8 mouse cellular contexts compared by ENCODE assay signal in genomic region chr10:80211547-80212103, GRCm38 (mm10). TPM values are rescaled to one million over a fixed set of nuclear protein-coding genes. Genes with fewer than 3 reads are reported as not detected.
DNase-seq lines count a peak whose midpoint lies in the region; ATAC-seq and TF ChIP-seq lines count a peak whose summit lies in the region.
"Not testable (repeated sequence)": the region's sequence is repeated elsewhere in the genome, so short reads cannot be mapped to it uniquely, and the experiment has no call there.
"Had no signal": no experiment of that assay in that cellular context is flagged by ENCODE, and none has a peak within 500 bp of the region (broad histone marks: within the 10 kb centered on the region; RNA-seq: fewer than 3 reads in every experiment).

No protein-coding gene starts in this region.

- not testable (repeated sequence) for H3K4me2 ChIP-seq in midbrain, embryonic 11.5 days

- WGBS in midbrain, embryonic 11.5 days = 72% methylated on average over 7 of the region's 7 CpGs

- not testable (repeated sequence) for H3K27ac ChIP-seq in MEL (ENCODE audit: control insufficient read depth, low read depth, low read length); midbrain, embryonic 11.5 days (ENCODE audit: low read depth, low read length)

- ATAC-seq in CD4-positive, CD25-positive, alpha-beta regulatory T cell, adult 4 months = peak; percentile 47
- peak; percentile 45 to 53; a peak in 3 of 4 replicates for ATAC-seq in hematopoietic stem cell, adult 5-6 weeks (replicated peaks in 1 of 2; ENCODE audit: insufficient read depth in 1 of 2, low FRiP score in 2 of 2, low TSS enrichment in 1 of 2, low read depth in 1 of 2, poor library complexity in 2 of 2, severe bottlenecking in 2 of 2)
- ATAC-seq in midbrain, embryonic 11.5 days (ENCODE audit: low FRiP score) = not testable (repeated sequence)

- H3K9me3 ChIP-seq in MEL (replicated peaks; ENCODE audit: insufficient read depth, low read length); midbrain, embryonic 11.5 days (ENCODE audit: control insufficient read depth, low read length): not testable (repeated sequence)

- H3K27me3 ChIP-seq in MEL (ENCODE audit: control insufficient read depth in 1 of 2, insufficient read depth in 2 of 2, low read length in 2 of 2); midbrain, embryonic 11.5 days (ENCODE audit: control insufficient read depth, insufficient read depth, low read length): not testable (repeated sequence)

- H3K4me3 ChIP-seq in MEL (ENCODE audit: control insufficient read depth in 1 of 2, insufficient read depth in 1 of 2, low read depth in 2 of 2, low read length in 2 of 2); midbrain, embryonic 11.5 days (ENCODE audit: low read depth, low read length): not testable (repeated sequence)

- not testable (repeated sequence) for H3K9ac ChIP-seq in MEL (ENCODE audit: control insufficient read depth, low read depth, low read length, poor library complexity, severe bottlenecking); midbrain, embryonic 11.5 days (ENCODE audit: low read length)

- not testable (repeated sequence) for TF ChIP-seq EP300 in MEL (IDR thresholded peaks at IDR 0.05; ENCODE audit: low read depth in 1 of 2, low read length in 2 of 2)

- TF ChIP-seq CTCF in MEL (IDR thresholded peaks at IDR 0.05 in 2 of 3, conservative IDR thresholded peaks at IDR 0.05 in 1 of 3; ENCODE audit: control insufficient read depth in 1 of 3, insufficient read depth in 1 of 3, low read depth in 2 of 3, low read length in 3 of 3, poor library complexity in 1 of 3, severe bottlenecking in 1 of 3) = not testable (repeated sequence)

- not testable (repeated sequence) for H3K36me3 ChIP-seq in MEL (ENCODE audit: control insufficient read depth in 1 of 2, insufficient read depth in 2 of 2, low read length in 2 of 2); midbrain, embryonic 11.5 days (ENCODE audit: control insufficient read depth, insufficient read depth, low read length)

- TF ChIP-seq RAD21 in MEL (IDR thresholded peaks at IDR 0.05; ENCODE audit: low read depth, low read length) = not testable (repeated sequence)

- not testable (repeated sequence) for TF ChIP-seq POLR2A in MEL (IDR thresholded peaks at IDR 0.05; ENCODE audit: control insufficient read depth in 1 of 2, insufficient read depth in 1 of 2, low read depth in 1 of 2, low read length in 2 of 2, poor library complexity in 1 of 2)

- peak; percentile 57 for DNase-seq in CD4-positive helper T cell, adult 2 months (ENCODE audit: low read depth, low spot score)
- not testable (repeated sequence) for DNase-seq in MEL (ENCODE audit: low read depth, low spot score)
- peak; percentile 76 for DNase-seq in midbrain, embryonic 11.5 days (ENCODE audit: low spot score, missing footprints)
- peak; percentile 19 for DNase-seq in thymus, postnatal 0 days (ENCODE audit: low spot score)

- not testable (repeated sequence) for H3K79me2 ChIP-seq in MEL (ENCODE audit: control insufficient read depth, insufficient read depth, low read length, poor library complexity)

- not testable (repeated sequence) for H3K4me1 ChIP-seq in MEL (ENCODE audit: control insufficient read depth in 1 of 2, insufficient read depth in 2 of 2, low read length in 2 of 2)
- peaks cover 38% of the 10 kb centered on the region for H3K4me1 ChIP-seq in midbrain, embryonic 11.5 days (ENCODE audit: control insufficient read depth, insufficient read depth, low read length)

TF ChIP-seq in MEL, 35 proteins besides CTCF, POLR2A, EP300 and RAD21:
- TF ChIP-seq ZNF384 (IDR thresholded peaks at IDR 0.05; ENCODE audit: low read depth, low read length) = peak; percentile 73

RNA-seq across cellular contexts. Expression of gene Mum1, which starts 14.6 kb away (rescaled TPM):
- polyA plus RNA-seq in CD4-positive, CD25-positive, alpha-beta regulatory T cell, adult 4 months (2017; shearing (Covaris generic)) = 10 to 100 TPM; 73.3 to 96.9 TPM
- total RNA-seq in MEL (2012; rRNA removed) = 34.8 and 35.3 TPM in 2 replicates
- 10 to 100 TPM; 34.0 to 55.2 TPM for polyA plus RNA-seq in MEL (2012; ENCODE audit: insufficient read depth in 1 of 2, insufficient read length in 2 of 2, low read depth in 1 of 2, low replicate concordance in 2 of 2, missing spikeins in 1 of 2)
- 43.0 and 47.5 TPM in 2 replicates for total RNA-seq in hematopoietic stem cell, adult 5-6 weeks (2017)
- 134 and 142 TPM in 2 replicates for polyA plus RNA-seq in midbrain, embryonic 11.5 days (2014; fragmentation: Nextera tagmentation; extraction: Ambion mirVana)
- 70.8 and 72.4 TPM in 2 replicates for polyA plus RNA-seq in thymus, postnatal 0 days (2015; fragmentation: Nextera tagmentation; extraction: Ambion mirVana)

RNA-seq across cellular contexts. Expression of gene Efna2, which starts 32.3 kb away (rescaled TPM):
- under 1 TPM in 1 of 2 experiments, not detected in 1; 0.28 TPM for polyA plus RNA-seq in CD4-positive, CD25-positive, alpha-beta regulatory T cell, adult 4 months (2017; shearing (Covaris generic))
- total RNA-seq in MEL (2012; rRNA removed) = 0.12 TPM in 1 of 2 replicates, not detected in the other
- polyA plus RNA-seq in MEL (2012; ENCODE audit: insufficient read depth in 1 of 2, insufficient read length in 2 of 2, low read depth in 1 of 2, low replicate concordance in 2 of 2, missing spikeins in 1 of 2) = 1 to 10 TPM in 1 of 2 experiments, not detected in 1; 2.8 TPM
- not detected in 2 replicates for total RNA-seq in hematopoietic stem cell, adult 5-6 weeks (2017)
- polyA plus RNA-seq in midbrain, embryonic 11.5 days (2014; fragmentation: Nextera tagmentation; extraction: Ambion mirVana) = 78.1 and 91.7 TPM in 2 replicates
- polyA plus RNA-seq in thymus, postnatal 0 days (2015; fragmentation: Nextera tagmentation; extraction: Ambion mirVana) = 1.2 and 1.6 TPM in 2 replicates
- total RNA-seq: G1E had no signal
- polyA plus RNA-seq: activated CD4-positive, CD25-positive, alpha-beta regulatory T cell, adult 4 months had no signal

RNA-seq across cellular contexts. Expression of gene Ndufs7, which starts 37.3 kb away (rescaled TPM):
- 100 to 1,000 TPM; 231 to 237 TPM for polyA plus RNA-seq in CD4-positive, CD25-positive, alpha-beta regulatory T cell, adult 4 months (2017; shearing (Covaris generic))
- 341 and 377 TPM in 2 replicates for total RNA-seq in MEL (2012; rRNA removed)
- 100 to 1,000 TPM in 1 of 2 experiments, not detected in 1; 458 TPM for polyA plus RNA-seq in MEL (2012; ENCODE audit: insufficient read depth in 1 of 2, insufficient read length in 2 of 2, low read depth in 1 of 2, low replicate concordance in 2 of 2, missing spikeins in 1 of 2)
- total RNA-seq in hematopoietic stem cell, adult 5-6 weeks (2017) = 79.6 and 101 TPM in 2 replicates
- 209 and 229 TPM in 2 replicates for polyA plus RNA-seq in midbrain, embryonic 11.5 days (2014; fragmentation: Nextera tagmentation; extraction: Ambion mirVana)
- polyA plus RNA-seq in thymus, postnatal 0 days (2015; fragmentation: Nextera tagmentation; extraction: Ambion mirVana) = 319 and 339 TPM in 2 replicates

RNA-seq across cellular contexts. Expression of gene 1600002K03Rik, which starts 38.9 kb away (rescaled TPM):
- polyA plus RNA-seq in CD4-positive, CD25-positive, alpha-beta regulatory T cell, adult 4 months (2017; shearing (Covaris generic)) = 10 to 100 TPM; 21.6 to 23.5 TPM
- total RNA-seq in MEL (2012; rRNA removed) = 16.9 and 17.7 TPM in 2 replicates
- 10 to 100 TPM in 1 of 2 experiments, not detected in 1; 11.4 TPM for polyA plus RNA-seq in MEL (2012; ENCODE audit: insufficient read depth in 1 of 2, insufficient read length in 2 of 2, low read depth in 1 of 2, low replicate concordance in 2 of 2, missing spikeins in 1 of 2)
- total RNA-seq in hematopoietic stem cell, adult 5-6 weeks (2017) = 9.1 and 26.2 TPM in 2 replicates
- 8.0 and 8.7 TPM in 2 replicates for polyA plus RNA-seq in midbrain, embryonic 11.5 days (2014; fragmentation: Nextera tagmentation; extraction: Ambion mirVana)
- 15.3 and 15.4 TPM in 2 replicates for polyA plus RNA-seq in thymus, postnatal 0 days (2015; fragmentation: Nextera tagmentation; extraction: Ambion mirVana)

RNA-seq across cellular contexts. Expression of gene Cirbp, which starts 45.8 kb away (rescaled TPM):
- polyA plus RNA-seq in CD4-positive, CD25-positive, alpha-beta regulatory T cell, adult 4 months (2017; shearing (Covaris generic)) = 100 to 1,000 TPM; 124 to 272 TPM
- 21.2 and 27.2 TPM in 2 replicates for total RNA-seq in MEL (2012; rRNA removed)
- polyA plus RNA-seq in MEL (2012; ENCODE audit: insufficient read depth in 1 of 2, insufficient read length in 2 of 2, low read depth in 1 of 2, low replicate concordance in 2 of 2, missing spikeins in 1 of 2) = 10 to 100 TPM in 1 of 2 experiments, not detected in 1; 56.6 TPM
- total RNA-seq in hematopoietic stem cell, adult 5-6 weeks (2017) = 93.6 and 143 TPM in 2 replicates
- 81.5 and 87.1 TPM in 2 replicates for polyA plus RNA-seq in midbrain, embryonic 11.5 days (2014; fragmentation: Nextera tagmentation; extraction: Ambion mirVana)
- 226 and 376 TPM in 2 replicates for polyA plus RNA-seq in thymus, postnatal 0 days (2015; fragmentation: Nextera tagmentation; extraction: Ambion mirVana)

Comparison
In these comparisons a context has a peak if more than half of its experiments do, and no peak if none do; other contexts are left out.
1. RNA of gene Efna2, which starts 32.3 kb away (polyA plus RNA-seq): 78.1 to 91.7 TPM in midbrain, embryonic 11.5 days; 2.8 TPM in MEL, 1.2 to 1.6 TPM in thymus, postnatal 0 days and 0.28 TPM in CD4-positive, CD25-positive, alpha-beta regulatory T cell, adult 4 months; every median in the first group is over 10 times any median in the second.